Mouse (Mus musculus) cerebellum, adult 11-12 months (tissue): ENCODE results near the gene Ceacam16.

Source experiments
- DNase-seq: peaks from one replicate; pipeline ENCODE4 v3.0.0; 2022

Gene Ceacam16

GRCm38 (mm10) chr7:19842885-19843504 is 18.1 kb downstream of the Ceacam16 start:
- DNase-seq: no peak

- no peak for DNase-seq
Measured at GRCm38 (mm10) chr7:19841686-19842413, 19.2 kb downstream of the Ceacam16 start.

GRCm38 (mm10) chr7:19840936-19841335 is 20.2 kb downstream of the Ceacam16 start:
- DNase-seq: no peak

GRCm38 (mm10) chr7:19840371-19840770 is 20.7 kb downstream of the Ceacam16 start:
- DNase-seq: no peak

GRCm38 (mm10) chr7:19836843-19837242 is 24.3 kb downstream of the Ceacam16 start:
- no peak for DNase-seq

GRCm38 (mm10) chr7:19834055-19834454 is 27.0 kb downstream of the Ceacam16 start:
- no peak for DNase-seq

GRCm38 (mm10) chr7:19831837-19832236 is 29.3 kb downstream of the Ceacam16 start:
- no peak for DNase-seq

GRCm38 (mm10) chr7:19830682-19831156 is 30.4 kb downstream of the Ceacam16 start:
- DNase-seq: no peak

- DNase-seq: no peak
Measured at GRCm38 (mm10) chr7:19829694-19830093, 31.4 kb downstream of the Ceacam16 start.

GRCm38 (mm10) chr7:19826756-19827155 is 34.3 kb downstream of the Ceacam16 start:
- no peak for DNase-seq

GRCm38 (mm10) chr7:19824182-19824973 is 36.7 kb downstream of the Ceacam16 start:
- DNase-seq: no peak

GRCm38 (mm10) chr7:19823256-19824181 is 37.6 kb downstream of the Ceacam16 start:
- DNase-seq: no peak

GRCm38 (mm10) chr7:19822604-19823058 is 38.5 kb downstream of the Ceacam16 start, which contains the start of gene Bcl3:
TSS of gene Bcl3 (minus strand) at chr7:19822770.
- no peak for DNase-seq

GRCm38 (mm10) chr7:19822193-19822592 is 38.9 kb downstream of the Ceacam16 start:
- DNase-seq: no peak

GRCm38 (mm10) chr7:19821633-19822032 is 39.5 kb downstream of the Ceacam16 start:
- no peak for DNase-seq

GRCm38 (mm10) chr7:19820347-19821048 is 40.6 kb downstream of the Ceacam16 start:
- DNase-seq: no peak

- no peak for DNase-seq
Measured at GRCm38 (mm10) chr7:19818875-19819274, 42.2 kb downstream of the Ceacam16 start.

GRCm38 (mm10) chr7:19818440-19818839 is 42.7 kb downstream of the Ceacam16 start:
- no peak for DNase-seq

- DNase-seq: no peak
Measured at GRCm38 (mm10) chr7:19817382-19818105, 43.6 kb downstream of the Ceacam16 start.

- no peak for DNase-seq
Measured at GRCm38 (mm10) chr7:19816224-19816771, 44.8 kb downstream of the Ceacam16 start.
